Mouse (Mus musculus): ENCODE data around the gene Sema3g. TPM values are rescaled to one million over a fixed set of nuclear protein-coding genes. Genes with fewer than 3 reads are reported as not detected.

Sema3g gene
- polyA plus RNA-seq, 1 experiment from 2014 or later = 3.0 TPM

GRCm38 (mm10) chr14:31267649-31268048, 50.0 kb downstream of the Sema3g start:
- ChIA-PET CTCF (no interaction called here), POLR2A (no interaction called here)
- ATAC-seq (no peak), DNase-seq (ENCODE audit: low read depth, low spot score) (no peak)
- H3K27me3 ChIP-seq = no peaks in the 10 kb centered on the region
- no peak for TF ChIP-seq CTCF (IDR thresholded peaks at IDR 0.05)
- in situ Hi-C loops (cut with MboI; ENCODE audit: low pct_unique_long_range_greater_than_20kb) = no loop called here

GRCm38 (mm10) chr14:31268301-31269001, 50.8 kb downstream of the Sema3g start:
- TF ChIP-seq CTCF (IDR thresholded peaks at IDR 0.05) = no peak
- H3K27me3 ChIP-seq = no peaks in the 10 kb centered on the region
- ChIA-PET CTCF (no interaction called here), POLR2A (no interaction called here)
- ATAC-seq (no peak), DNase-seq (ENCODE audit: low read depth, low spot score) (no peak)
- in situ Hi-C loops (cut with MboI; ENCODE audit: low pct_unique_long_range_greater_than_20kb) = no loop called here

GRCm38 (mm10) chr14:31269456-31270100, 51.9 kb downstream of the Sema3g start:
- no peak for ATAC-seq

GRCm38 (mm10) chr14:31271121-31271520, 53.5 kb downstream of the Sema3g start:
- POLR2A ChIA-PET = no interaction called here

More at GRCm38 (mm10) chr14:31269456-31270100, 51.9 kb downstream of the Sema3g start:
- no peak for TF ChIP-seq CTCF (IDR thresholded peaks at IDR 0.05)
- H3K27me3 ChIP-seq = no peaks in the 10 kb centered on the region
- DNase-seq (ENCODE audit: low read depth, low spot score) = no peak
- CTCF ChIA-PET = interaction anchor here (4.1 kb wide), 1 partner anchor 13 kb away, joined by 16 read pairs; no protein-coding TSS in a partner anchor
- in situ Hi-C loops (cut with MboI; ENCODE audit: low pct_unique_long_range_greater_than_20kb) = loop anchor here (5.0 kb wide), 2 partner anchors 48 to 198 kb away; no protein-coding TSS in a partner anchor
- POLR2A ChIA-PET = interaction anchor here (1.0 kb wide), 1 partner anchor 10 kb away, joined by 3 read pairs; no protein-coding TSS in a partner anchor

GRCm38 (mm10) chr14:31272164-31272563, 54.5 kb downstream of the Sema3g start:
- in situ Hi-C loops (cut with MboI; ENCODE audit: low pct_unique_long_range_greater_than_20kb) = loop anchor here (5.0 kb wide), 2 partner anchors 45 to 195 kb away; no protein-coding TSS in a partner anchor
- no peak for DNase-seq (ENCODE audit: low read depth, low spot score)
- no peak for TF ChIP-seq CTCF (IDR thresholded peaks at IDR 0.05)
- ChIA-PET POLR2A (no interaction called here), CTCF (interaction anchor here (0.6 to 4.1 kb wide), 12 partner anchors 9 to 194 kb away, joined by 3 to 16 read pairs (median 4); no protein-coding TSS in a partner anchor)
- no peaks in the 10 kb centered on the region for H3K27me3 ChIP-seq
- no peak for ATAC-seq

More at GRCm38 (mm10) chr14:31271121-31271520, 53.5 kb downstream of the Sema3g start:
- H3K27me3 ChIP-seq = no peaks in the 10 kb centered on the region
- in situ Hi-C loops (cut with MboI; ENCODE audit: low pct_unique_long_range_greater_than_20kb) = loop anchor here (5.0 kb wide), 2 partner anchors 46 to 196 kb away; no protein-coding TSS in a partner anchor
- DNase-seq (ENCODE audit: low read depth, low spot score) (no peak), ATAC-seq (no peak)
- CTCF ChIA-PET = interaction anchor here (1.4 to 4.1 kb wide), 5 partner anchors 8 to 54 kb away, joined by 6 to 16 read pairs (median 9); no protein-coding TSS in a partner anchor
- no peak for TF ChIP-seq CTCF (IDR thresholded peaks at IDR 0.05)

Other genes with a start within 250 kb of the Sema3g start
- gene Glt8d1, start 216.5 kb upstream of the Sema3g start, polyA plus RNA-seq (2021) = 75.6 TPM
- 281 TPM for gene Spcs1, start 216.2 kb upstream of the Sema3g start, polyA plus RNA-seq (2021)
- gene Pbrm1, start 198.7 kb upstream of the Sema3g start, polyA plus RNA-seq (2021) = 46.9 TPM
- gene Gnl3, start 198.7 kb upstream of the Sema3g start, polyA plus RNA-seq (2021) = 96.2 TPM
- gene Smim4, start 88.9 kb upstream of the Sema3g start, polyA plus RNA-seq (2021) = 75.7 TPM
- gene Nt5dc2, start 86.8 kb upstream of the Sema3g start, polyA plus RNA-seq (2021) = 268 TPM
- gene Stab1, start 49.2 kb upstream of the Sema3g start, polyA plus RNA-seq (2021) = 0.74 TPM
- gene Tnnc1, start 9.5 kb upstream of the Sema3g start, polyA plus RNA-seq (2021) = 8.1 TPM
- 564 TPM for gene Nisch, start 914 bp upstream of the Sema3g start, polyA plus RNA-seq (2021)
- gene Phf7, start 33.5 kb downstream of the Sema3g start, polyA plus RNA-seq (2021) = 10.7 TPM
- gene Bap1, start 33.6 kb downstream of the Sema3g start, polyA plus RNA-seq (2021) = 66.1 TPM
- gene Dnah1, start 106.0 kb downstream of the Sema3g start, polyA plus RNA-seq (2021) = 0.10 TPM
- gene Capn7, start 118.8 kb downstream of the Sema3g start, polyA plus RNA-seq (2021) = 50.4 TPM
- gene Sh3bp5, start 218.2 kb downstream of the Sema3g start, polyA plus RNA-seq (2021) = 11.3 TPM

All from Patski (cell line).